In genomic region chr7:127026161-127026600, GRCm38 (mm10) we compare ENCODE assay signal across 8 mouse cellular contexts. TPM values are rescaled to one million over a fixed set of nuclear protein-coding genes. Genes with fewer than 3 reads are reported as not detected.
DNase-seq lines count a peak whose midpoint lies in the region; ATAC-seq lines count a peak whose summit lies in the region.

No protein-coding gene starts in this region.

- H3K9ac ChIP-seq in liver, embryonic 16.5 days (ENCODE audit: low read depth, low read length) = peak overlapping the region; percentile 98
- peak overlapping the region; percentile 100 for H3K9ac ChIP-seq in neural tube, embryonic 14.5 days (replicated peaks; ENCODE audit: low read depth, low read length)

- peak; percentile 45 to 59 for DNase-seq in urinary bladder, adult 18-20 months (ENCODE audit: low spot score in 2 of 2)
- DNase-seq in urinary bladder, postnatal 10 days (ENCODE audit: low spot score) = no peak
- peak; percentile 85 to 86 for DNase-seq in cerebellum, postnatal 25 days
- DNase-seq in gastrocnemius, postnatal 4 days (ENCODE audit: low spot score in 2 of 2) = peak; percentile 64 to 74
- peak; percentile 78 for DNase-seq in kidney, adult 11 months
- DNase-seq in thymus, postnatal 4 days = peak; percentile 86

- peak overlapping the region; percentile 97 for H3K27ac ChIP-seq in liver, embryonic 16.5 days (ENCODE audit: low read length)
- peak overlapping the region; percentile 100 for H3K27ac ChIP-seq in neural tube, embryonic 14.5 days (ENCODE audit: low read depth, low read length)

- WGBS in liver, embryonic 16.5 days (ENCODE audit: insufficient replicate concordance) = 0% methylated on average over 30 of the region's 48 CpGs
- WGBS in neural tube, embryonic 14.5 days = under 1% methylated on average over 15 of the region's 48 CpGs

- peaks cover 61% of the 10 kb centered on the region for H3K4me1 ChIP-seq in liver, embryonic 16.5 days (ENCODE audit: control insufficient read depth, low read depth, low read length)
- peaks cover 42% of the 10 kb centered on the region for H3K4me1 ChIP-seq in neural tube, embryonic 14.5 days (ENCODE audit: control insufficient read depth, insufficient read depth, low read length)

- no peaks in the 10 kb centered on the region for H3K27me3 ChIP-seq in liver, embryonic 16.5 days (ENCODE audit: control insufficient read depth, insufficient read depth, low read depth, low read length)
- H3K27me3 ChIP-seq in neural tube, embryonic 14.5 days (ENCODE audit: control insufficient read depth, insufficient read depth, low read length) = no peaks in the 10 kb centered on the region

- peaks cover 54% of the 10 kb centered on the region for H3K36me3 ChIP-seq in liver, embryonic 16.5 days (ENCODE audit: control insufficient read depth, insufficient read depth)
- H3K36me3 ChIP-seq in neural tube, embryonic 14.5 days (ENCODE audit: control insufficient read depth, insufficient read depth, low read length) = peaks cover 22% of the 10 kb centered on the region

- H3K4me2 ChIP-seq in liver, embryonic 16.5 days (ENCODE audit: low read depth, low read length) = peak overlapping the region; percentile 97
- H3K4me2 ChIP-seq in neural tube, embryonic 14.5 days (ENCODE audit: low read depth, low read length) = peak overlapping the region; percentile 98

- peak overlapping the region; percentile 92 for H3K4me3 ChIP-seq in liver, embryonic 16.5 days (ENCODE audit: low read depth, low read length)
- H3K4me3 ChIP-seq in neural tube, embryonic 14.5 days (ENCODE audit: low read depth, low read length) = peak overlapping the region; percentile 95

- ATAC-seq in liver, embryonic 16.5 days (ENCODE audit: low read depth) = peak; percentile 26
- ATAC-seq in neural tube, embryonic 14.5 days (ENCODE audit: low read depth) = peak; percentile 13

- H3K9me3 ChIP-seq in liver, embryonic 16.5 days (replicated peaks; ENCODE audit: control insufficient read depth, low read length) = no peaks in the 10 kb centered on the region
- H3K9me3 ChIP-seq in neural tube, embryonic 14.5 days (ENCODE audit: control insufficient read depth, low read length) = no peaks in the 10 kb centered on the region

RNA-seq across cellular contexts. Expression of gene Maz, which starts 0.7 kb away (rescaled TPM):
- 100 to 1,000 TPM; 129 to 131 TPM for total RNA-seq in gastrocnemius, postnatal 4 days (2021)
- 19.5 and 20.9 TPM in 2 replicates for polyA plus RNA-seq in liver, embryonic 16.5 days (2015; fragmentation: Nextera tagmentation; extraction: Ambion mirVana)
- polyA plus RNA-seq in neural tube, embryonic 14.5 days (2014; fragmentation: Nextera tagmentation; extraction: Ambion mirVana) = 61.7 and 64.8 TPM in 2 replicates

RNA-seq across cellular contexts. Expression of gene Prrt2, which starts 5.2 kb away (rescaled TPM):
- total RNA-seq in gastrocnemius, postnatal 4 days (2021) = 1 to 10 TPM; 6.5 to 9.4 TPM
- 0.24 and 0.67 TPM in 2 replicates for polyA plus RNA-seq in liver, embryonic 16.5 days (2015; fragmentation: Nextera tagmentation; extraction: Ambion mirVana)
- 41.4 and 63.5 TPM in 2 replicates for polyA plus RNA-seq in neural tube, embryonic 14.5 days (2014; fragmentation: Nextera tagmentation; extraction: Ambion mirVana)

RNA-seq across cellular contexts. Expression of gene Gm42742, which starts 5.3 kb away (rescaled TPM):
- 10 to 100 TPM; 26.0 to 26.6 TPM for total RNA-seq in gastrocnemius, postnatal 4 days (2021)
- 10.7 and 17.7 TPM in 2 replicates for polyA plus RNA-seq in liver, embryonic 16.5 days (2015; fragmentation: Nextera tagmentation; extraction: Ambion mirVana)
- 36.3 and 60.2 TPM in 2 replicates for polyA plus RNA-seq in neural tube, embryonic 14.5 days (2014; fragmentation: Nextera tagmentation; extraction: Ambion mirVana)

RNA-seq across cellular contexts. Expression of gene Pagr1a, which starts 9.0 kb away (rescaled TPM):
- 10 to 100 TPM in 1 of 2 experiments, 1 to 10 TPM in 1; 9.1 to 14.7 TPM for total RNA-seq in gastrocnemius, postnatal 4 days (2021)
- polyA plus RNA-seq in liver, embryonic 16.5 days (2015; fragmentation: Nextera tagmentation; extraction: Ambion mirVana) = 17.2 and 24.3 TPM in 2 replicates
- polyA plus RNA-seq in neural tube, embryonic 14.5 days (2014; fragmentation: Nextera tagmentation; extraction: Ambion mirVana) = 30.4 and 46.9 TPM in 2 replicates

RNA-seq across cellular contexts. Expression of gene Pagr1b, which starts 9.9 kb away (rescaled TPM):
- total RNA-seq in gastrocnemius, postnatal 4 days (2021) = 1 to 10 TPM; 1.8 to 2.5 TPM
- polyA plus RNA-seq in liver, embryonic 16.5 days (2015; fragmentation: Nextera tagmentation; extraction: Ambion mirVana) = not detected in 2 replicates
- not detected in 2 replicates for polyA plus RNA-seq in neural tube, embryonic 14.5 days (2014; fragmentation: Nextera tagmentation; extraction: Ambion mirVana)

Comparison
In these comparisons a context has a peak if more than half of its experiments do, and no peak if none do; other contexts are left out.
1. RNA of gene Prrt2, which starts 5.2 kb away (polyA plus RNA-seq): 41.4 to 63.5 TPM in neural tube, embryonic 14.5 days; 0.24 to 0.67 TPM in liver, embryonic 16.5 days; every median in the first group is over 10 times any median in the second.